Mouse (Mus musculus): Measurements from ENCODE around the gene Wnk2.

The Wnk2 gene

DNA sequence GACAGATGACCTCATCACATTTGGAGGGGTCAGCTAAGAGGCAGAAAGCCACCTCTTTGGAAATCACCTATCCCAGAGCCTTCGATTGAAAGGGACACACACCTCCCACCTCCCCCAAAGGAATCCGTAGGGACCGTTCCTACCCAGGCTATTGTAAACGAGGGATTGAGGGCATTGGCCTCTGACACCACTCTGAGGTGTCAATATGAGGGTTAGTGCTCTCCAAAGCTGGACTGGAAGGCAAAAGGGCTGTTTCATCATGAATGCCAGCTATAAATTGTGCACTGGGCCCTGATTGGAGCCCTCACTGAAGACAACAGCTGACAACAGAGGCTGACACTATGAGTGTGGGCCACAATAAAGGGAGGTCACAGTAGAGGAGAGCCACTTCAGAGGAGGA lies 34.5 kb downstream of the Wnk2 start:
- in situ Hi-C loops (cut with MboI; ENCODE audit: low pct_unique_long_range_greater_than_20kb in 1 of 2, low sequenced_read_pairs in 2 of 2, unreplicated experiment in 1 of 2): no loop called here

DNA sequence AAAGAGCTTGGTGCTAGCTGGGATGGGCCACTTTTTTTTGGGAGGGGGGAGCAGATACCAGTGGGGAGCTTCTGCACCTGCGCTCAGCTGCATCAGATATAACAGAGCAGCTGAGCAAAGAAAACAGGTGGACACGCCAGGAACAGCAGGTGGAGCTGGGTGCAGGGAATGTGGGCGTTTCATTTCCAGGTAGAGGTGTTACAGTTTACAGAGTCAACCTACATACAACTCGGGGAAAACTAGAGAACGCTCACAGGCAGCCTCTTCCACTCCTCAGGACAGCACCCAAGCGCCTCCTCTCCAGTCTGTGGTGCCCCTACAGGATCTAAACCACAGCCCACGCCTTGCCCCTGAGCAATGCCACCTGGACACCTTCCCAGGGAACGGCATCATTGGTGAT lies 35.2 kb downstream of the Wnk2 start:
- in situ Hi-C loops (cut with MboI; ENCODE audit: low pct_unique_long_range_greater_than_20kb in 1 of 2, low sequenced_read_pairs in 2 of 2, unreplicated experiment in 1 of 2): no loop called here

DNA sequence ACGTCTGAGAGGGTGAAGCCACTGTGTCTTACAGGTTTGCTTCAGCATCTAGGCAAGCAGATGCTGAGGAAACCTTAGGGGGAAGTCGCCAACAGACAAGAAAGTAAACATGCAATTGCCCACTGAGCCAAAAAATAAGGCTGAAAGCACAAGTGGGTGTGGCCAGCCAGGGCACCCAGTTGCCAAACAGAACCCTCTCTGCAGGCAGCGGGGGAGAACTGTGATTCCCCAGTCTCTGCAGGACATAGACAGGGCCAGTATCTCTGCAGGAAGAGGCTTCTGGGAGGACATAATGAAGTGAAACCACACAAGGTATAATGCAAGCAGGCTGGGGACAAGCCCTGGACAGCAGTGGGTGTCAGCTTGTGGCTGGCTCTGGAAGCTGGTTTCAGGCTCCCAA lies 38.1 kb downstream of the Wnk2 start:
- in situ Hi-C loops (cut with MboI; ENCODE audit: low pct_unique_long_range_greater_than_20kb in 1 of 2, low sequenced_read_pairs in 2 of 2, unreplicated experiment in 1 of 2): no loop called here

DNA sequence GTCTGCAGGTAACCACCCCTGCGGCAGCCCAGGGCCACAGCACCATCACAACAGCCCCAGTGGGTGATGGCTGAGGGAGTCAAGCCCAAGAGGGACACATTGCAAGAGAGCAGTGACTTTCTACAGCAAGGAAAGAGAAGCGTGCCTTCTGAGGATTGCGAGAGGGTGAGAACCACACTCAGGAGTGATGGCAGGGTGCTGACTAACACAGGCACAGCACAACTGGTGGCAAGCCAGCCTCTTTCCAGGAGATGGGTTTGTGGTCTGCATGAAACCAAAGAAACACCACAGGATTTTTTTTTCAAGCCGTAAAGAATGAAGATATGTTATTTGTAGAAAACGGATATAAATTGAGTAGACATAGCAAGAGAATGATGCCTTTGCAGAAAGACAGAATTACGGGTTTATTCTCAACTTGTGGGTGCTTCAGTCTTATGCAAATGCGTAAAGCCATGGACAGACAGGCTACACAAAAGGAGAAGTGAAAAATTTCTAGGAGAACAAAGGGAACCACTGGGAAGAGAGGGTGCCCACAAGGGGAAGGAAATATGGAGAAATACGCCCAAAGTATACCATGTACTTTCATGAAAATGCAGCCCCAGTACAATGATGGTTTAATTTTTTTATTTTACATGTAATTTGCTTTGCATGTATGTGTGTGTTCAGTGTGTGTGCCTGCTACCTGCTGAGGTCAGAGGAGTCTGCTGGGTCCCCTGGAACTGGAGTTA lies 39.5 kb downstream of the Wnk2 start:
- in situ Hi-C loops (cut with MboI; ENCODE audit: low pct_unique_long_range_greater_than_20kb in 1 of 2, low sequenced_read_pairs in 2 of 2, unreplicated experiment in 1 of 2): no loop called here

DNA sequence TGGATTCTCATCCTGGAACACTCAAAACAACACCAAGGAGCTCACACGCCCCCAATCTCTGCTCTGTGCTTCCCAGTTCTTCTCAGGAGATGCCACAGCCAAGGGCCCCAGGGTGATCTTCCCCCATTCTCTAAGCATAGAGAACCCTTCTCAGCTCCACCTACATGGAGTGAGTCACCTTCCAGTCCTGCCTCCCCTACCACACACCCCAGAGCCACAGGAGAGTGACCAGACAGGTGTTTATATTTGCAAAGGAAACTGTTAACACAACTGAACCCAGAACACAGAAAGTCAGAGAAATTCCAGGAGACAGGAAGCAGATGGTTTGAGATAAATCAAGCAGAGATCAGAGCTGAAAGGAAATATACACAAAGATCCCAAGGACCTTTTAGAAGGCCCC lies 43.9 kb downstream of the Wnk2 start:
- in situ Hi-C loops (cut with MboI; ENCODE audit: low pct_unique_long_range_greater_than_20kb in 1 of 2, low sequenced_read_pairs in 2 of 2, unreplicated experiment in 1 of 2): no loop called here

DNA sequence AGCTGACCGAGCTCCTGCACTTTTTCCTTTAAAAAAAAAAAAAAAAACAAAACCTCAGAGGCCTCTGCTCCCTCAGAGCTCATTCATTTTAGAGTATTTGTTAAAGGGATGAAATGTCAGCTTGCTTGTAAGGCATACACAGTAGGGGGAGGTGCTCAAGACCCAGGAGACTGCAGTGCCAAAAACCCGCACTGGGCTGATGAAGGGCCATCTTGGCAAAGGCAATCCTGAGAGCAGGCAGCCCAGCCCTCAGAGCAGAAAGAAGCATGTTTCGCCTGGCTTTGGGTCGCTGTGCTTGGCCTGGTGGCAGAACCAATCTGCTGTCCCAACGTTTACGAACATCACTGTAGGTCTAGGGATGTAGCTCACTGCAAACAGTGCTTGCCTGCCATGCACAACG lies 44.6 kb downstream of the Wnk2 start:
- in situ Hi-C loops (cut with MboI; ENCODE audit: low pct_unique_long_range_greater_than_20kb in 1 of 2, low sequenced_read_pairs in 2 of 2, unreplicated experiment in 1 of 2): no loop called here

DNA sequence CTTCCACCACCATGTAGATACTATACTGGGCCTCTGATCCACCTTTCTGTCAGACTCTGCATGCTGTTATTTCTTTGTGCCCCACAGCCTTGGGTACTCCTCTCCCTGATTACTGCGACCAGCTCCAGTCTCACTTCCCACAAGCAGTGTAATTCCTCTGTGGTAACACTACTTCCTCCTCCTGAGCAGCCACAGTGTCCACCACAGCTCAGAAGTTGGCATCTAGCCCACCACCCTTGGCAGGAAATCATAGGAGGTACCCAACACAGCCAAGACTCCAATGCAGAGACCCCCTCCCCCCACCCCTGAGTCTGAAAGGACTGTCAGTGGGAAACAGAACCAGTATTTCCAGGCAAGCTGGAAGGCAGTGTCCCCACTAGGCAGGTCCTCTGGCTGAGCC lies 47.4 kb downstream of the Wnk2 start:
- in situ Hi-C loops (cut with MboI; ENCODE audit: low pct_unique_long_range_greater_than_20kb in 1 of 2, low sequenced_read_pairs in 2 of 2, unreplicated experiment in 1 of 2): no loop called here

DNA sequence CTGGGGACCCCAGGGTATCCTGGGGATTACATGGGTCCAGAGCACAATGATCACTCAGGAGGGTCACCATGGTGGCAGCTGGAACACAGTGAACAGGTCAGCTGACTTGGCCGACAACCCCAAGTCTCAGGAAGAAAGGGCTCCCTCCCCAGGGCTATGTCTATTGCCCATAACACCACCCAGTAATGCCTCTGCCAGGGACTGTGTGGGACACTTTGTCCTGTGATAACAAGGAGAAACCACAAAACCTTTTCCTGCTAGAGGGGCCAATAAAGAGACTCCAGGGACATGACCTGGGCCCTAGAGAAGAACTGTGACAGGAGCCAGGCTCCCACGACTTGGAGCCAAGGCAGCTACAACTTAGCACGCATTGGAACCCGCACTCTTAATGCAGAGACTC lies 51.0 kb downstream of the Wnk2 start:
- in situ Hi-C loops (cut with MboI; ENCODE audit: low pct_unique_long_range_greater_than_20kb in 1 of 2, low sequenced_read_pairs in 2 of 2, unreplicated experiment in 1 of 2): no loop called here

DNA sequence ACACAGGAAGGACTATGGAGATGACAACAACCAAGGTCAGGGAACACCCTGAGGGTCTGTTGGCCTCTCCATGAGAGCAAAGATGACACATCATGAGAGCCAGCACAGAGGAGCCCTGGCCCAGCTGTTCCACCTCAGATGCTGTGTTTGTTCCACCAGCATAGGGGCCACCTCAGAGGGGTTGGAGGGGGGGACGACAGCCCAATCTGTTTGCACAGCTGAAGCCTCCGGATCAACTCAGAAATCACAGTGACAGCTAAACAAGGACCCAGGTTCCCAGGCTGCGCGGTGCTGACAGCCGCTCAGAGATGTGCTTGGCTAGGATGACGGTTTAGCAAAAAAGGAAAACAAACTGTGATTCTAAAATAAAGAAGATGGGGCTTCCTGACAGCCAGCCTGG lies 53.1 kb downstream of the Wnk2 start:
- in situ Hi-C loops (cut with MboI; ENCODE audit: low pct_unique_long_range_greater_than_20kb in 1 of 2, low sequenced_read_pairs in 2 of 2, unreplicated experiment in 1 of 2): no loop called here

DNA sequence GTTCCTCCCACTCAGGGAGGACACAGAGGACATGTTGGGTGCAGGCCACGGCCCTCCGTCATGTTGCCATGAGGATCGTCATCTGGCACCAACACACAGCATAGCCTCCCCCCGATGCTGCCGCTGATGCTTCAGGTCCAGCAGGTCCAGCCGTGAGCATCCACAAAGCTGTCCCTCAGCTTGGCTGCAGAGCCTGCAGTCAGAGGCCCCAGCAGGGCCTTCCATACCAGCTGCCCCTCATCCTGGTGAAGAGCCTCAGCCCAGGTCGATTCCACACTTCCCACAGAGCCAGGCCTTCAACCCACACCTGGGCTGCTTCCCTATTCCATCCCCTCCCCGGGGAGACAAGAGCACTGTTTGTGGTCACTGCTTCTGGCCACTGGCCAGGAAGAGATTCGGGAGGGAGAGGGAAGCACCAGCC lies 54.3 kb downstream of the Wnk2 start:
- in situ Hi-C loops (cut with MboI; ENCODE audit: low pct_unique_long_range_greater_than_20kb in 1 of 2, low sequenced_read_pairs in 2 of 2, unreplicated experiment in 1 of 2): no loop called here

DNA sequence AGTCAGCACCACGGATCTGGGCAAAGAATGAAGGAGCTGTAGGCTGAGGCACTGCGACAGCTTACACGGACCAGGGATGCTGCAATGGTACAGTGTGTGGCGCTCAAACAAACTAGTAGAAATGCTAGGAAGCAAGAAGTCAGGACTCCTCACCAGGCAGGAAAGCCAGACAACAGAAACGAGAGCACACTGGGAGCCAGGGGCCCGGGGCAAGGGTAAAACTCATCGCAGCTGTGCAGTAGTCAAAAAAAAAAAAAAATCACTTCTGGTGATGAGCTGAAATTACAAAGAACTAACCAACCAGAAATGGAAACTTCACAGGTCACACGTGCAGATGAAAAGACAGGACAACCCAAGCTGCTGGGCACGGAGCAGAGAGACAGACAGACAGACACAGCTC lies 55.2 kb downstream of the Wnk2 start:
- in situ Hi-C loops (cut with MboI; ENCODE audit: low pct_unique_long_range_greater_than_20kb in 1 of 2, low sequenced_read_pairs in 2 of 2, unreplicated experiment in 1 of 2): no loop called here

DNA sequence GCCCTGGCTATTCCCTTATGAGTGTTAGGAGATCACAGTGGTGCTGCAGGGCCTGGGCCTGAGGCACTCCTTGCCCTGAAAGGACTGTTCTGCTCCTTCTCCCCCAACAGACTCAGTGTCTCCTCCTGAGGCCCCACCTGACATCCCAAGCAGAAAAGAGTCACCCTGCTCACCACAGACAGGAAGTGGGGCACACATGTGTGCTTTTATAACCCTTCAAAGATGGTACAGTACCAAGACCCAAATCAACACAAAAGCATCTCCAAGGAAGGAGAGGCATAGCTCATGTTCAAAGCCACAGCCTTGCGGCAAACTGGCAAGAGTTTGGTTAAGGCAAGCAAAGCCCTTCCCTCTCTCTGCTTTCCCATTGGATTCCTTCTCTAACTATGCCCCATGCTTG lies 57.6 kb downstream of the Wnk2 start:
- in situ Hi-C loops (cut with MboI; ENCODE audit: low pct_unique_long_range_greater_than_20kb in 1 of 2, low sequenced_read_pairs in 2 of 2, unreplicated experiment in 1 of 2): no loop called here

DNA sequence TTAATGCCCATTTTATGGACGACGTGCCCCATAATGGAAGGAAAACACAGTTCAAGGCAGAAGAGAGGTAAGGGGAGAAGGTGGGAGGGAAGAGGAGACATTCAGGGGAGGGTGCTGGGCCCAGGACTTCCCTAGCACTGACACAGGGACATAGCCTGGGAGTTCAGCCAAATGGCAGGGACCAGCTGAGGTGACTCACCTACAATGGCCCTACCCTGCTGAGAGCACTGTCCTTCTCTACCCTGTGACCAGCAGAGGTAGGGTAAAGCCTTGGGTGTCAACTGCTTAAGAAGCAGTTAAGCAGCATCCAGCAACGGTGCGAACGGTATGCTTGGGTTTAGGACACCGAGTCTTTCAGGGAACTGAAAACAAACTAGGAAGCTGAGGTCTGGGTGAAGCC lies 58.9 kb downstream of the Wnk2 start:
- in situ Hi-C loops (cut with MboI; ENCODE audit: low pct_unique_long_range_greater_than_20kb in 1 of 2, low sequenced_read_pairs in 2 of 2, unreplicated experiment in 1 of 2): no loop called here

DNA sequence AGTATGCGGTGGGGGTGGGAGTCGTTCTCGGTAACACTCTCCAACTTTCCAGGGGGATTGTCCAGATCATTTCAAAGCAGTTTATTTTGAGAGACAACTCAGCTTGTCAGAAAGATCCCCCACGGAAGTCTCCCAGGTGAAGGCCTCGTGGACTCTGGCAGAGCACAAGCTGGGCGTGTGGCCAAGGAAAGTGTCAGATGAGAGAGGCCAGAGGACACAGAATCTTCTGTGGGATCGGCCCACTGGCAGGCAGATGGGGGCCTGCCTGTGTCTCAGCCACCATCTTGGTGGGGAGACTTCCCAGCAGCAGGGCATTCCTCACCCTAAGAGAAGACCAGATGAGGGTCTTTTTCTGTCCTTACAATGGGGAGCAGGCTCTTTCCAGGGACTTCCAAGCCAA lies 60.4 kb downstream of the Wnk2 start:
- in situ Hi-C loops (cut with MboI; ENCODE audit: low pct_unique_long_range_greater_than_20kb in 1 of 2, low sequenced_read_pairs in 2 of 2, unreplicated experiment in 1 of 2): no loop called here

DNA sequence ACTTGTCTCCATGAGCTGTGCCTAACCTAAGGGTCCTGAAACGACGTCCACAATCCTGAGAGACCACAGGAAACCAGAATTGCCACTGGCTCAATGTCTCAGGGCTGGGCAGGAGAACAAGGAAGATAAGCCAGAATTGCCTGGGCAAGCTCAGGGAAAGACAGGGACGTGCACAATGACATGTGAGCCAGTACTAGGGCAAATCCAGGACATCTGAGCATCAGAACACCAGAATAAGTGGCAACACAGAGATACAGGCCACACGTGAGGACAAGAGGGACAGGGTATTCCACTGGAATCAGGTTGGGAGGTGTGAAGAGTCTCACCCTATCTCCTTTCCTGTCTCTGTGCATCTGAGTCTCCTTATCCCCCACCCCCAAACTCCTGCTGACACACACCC lies 61.4 kb downstream of the Wnk2 start:
- in situ Hi-C loops (cut with MboI; ENCODE audit: low pct_unique_long_range_greater_than_20kb in 1 of 2, low sequenced_read_pairs in 2 of 2, unreplicated experiment in 1 of 2): no loop called here

DNA sequence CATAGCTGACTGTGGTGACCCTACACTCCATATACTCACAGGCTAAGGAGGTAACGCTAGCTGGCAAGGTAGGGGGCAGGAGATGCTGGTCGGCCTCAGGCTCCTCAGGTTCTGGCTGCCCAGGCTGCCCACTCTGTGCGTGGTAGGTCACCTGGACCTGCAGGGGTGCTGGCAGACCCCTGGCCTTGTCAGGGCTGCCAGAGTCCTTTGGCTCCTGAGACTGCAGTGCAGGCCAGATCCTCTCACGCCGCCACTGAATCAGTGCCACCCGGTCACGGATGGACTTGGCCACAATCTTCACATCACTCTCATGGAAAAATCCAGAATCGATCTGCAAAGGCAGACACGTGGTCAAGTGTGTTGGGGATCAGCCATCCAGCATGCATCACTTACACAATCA lies 62.6 kb downstream of the Wnk2 start:
- in situ Hi-C loops (cut with MboI; ENCODE audit: low pct_unique_long_range_greater_than_20kb in 1 of 2, low sequenced_read_pairs in 2 of 2, unreplicated experiment in 1 of 2): no loop called here

DNA sequence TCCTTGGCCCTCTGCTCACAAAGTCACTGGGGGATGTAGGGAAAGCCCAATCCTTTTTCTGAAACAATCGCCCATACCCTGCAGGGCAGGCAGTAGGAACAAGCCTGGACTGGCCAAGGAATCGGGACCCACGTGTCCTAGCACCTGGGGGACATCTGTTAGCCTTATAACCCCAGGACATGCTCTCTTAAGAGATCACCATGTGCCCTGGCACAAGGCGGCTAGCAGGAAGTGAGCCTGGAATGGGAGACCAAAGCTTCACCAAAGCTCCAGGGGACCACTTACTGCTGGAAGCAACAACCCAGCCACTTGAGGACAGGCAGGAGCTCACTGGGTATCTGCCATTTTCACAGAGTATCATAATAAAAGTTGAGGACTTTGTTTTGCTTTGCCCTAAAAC lies 63.0 kb downstream of the Wnk2 start:
- in situ Hi-C loops (cut with MboI; ENCODE audit: low pct_unique_long_range_greater_than_20kb in 1 of 2, low sequenced_read_pairs in 2 of 2, unreplicated experiment in 1 of 2): no loop called here

DNA sequence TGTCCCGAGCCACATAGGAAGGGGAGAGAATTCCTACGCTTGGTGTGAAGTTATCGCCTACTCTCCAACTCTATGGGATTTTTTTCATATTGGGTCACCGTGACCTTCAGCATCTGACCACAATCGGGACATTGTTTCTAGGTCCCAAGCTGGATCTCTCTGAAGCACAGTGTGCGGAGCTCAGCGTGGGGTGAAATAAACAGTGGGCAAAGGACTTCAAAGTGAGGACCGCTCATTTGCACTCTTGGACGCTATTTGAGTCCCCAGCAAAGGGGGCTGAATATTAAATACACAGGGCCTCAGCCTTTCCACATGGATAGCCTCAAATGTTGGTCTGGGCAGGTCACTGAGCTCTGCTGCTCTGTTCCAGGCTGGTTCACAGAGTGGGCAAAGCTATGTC lies 63.9 kb downstream of the Wnk2 start:
- in situ Hi-C loops (cut with MboI; ENCODE audit: low pct_unique_long_range_greater_than_20kb in 1 of 2, low sequenced_read_pairs in 2 of 2, unreplicated experiment in 1 of 2): no loop called here

DNA sequence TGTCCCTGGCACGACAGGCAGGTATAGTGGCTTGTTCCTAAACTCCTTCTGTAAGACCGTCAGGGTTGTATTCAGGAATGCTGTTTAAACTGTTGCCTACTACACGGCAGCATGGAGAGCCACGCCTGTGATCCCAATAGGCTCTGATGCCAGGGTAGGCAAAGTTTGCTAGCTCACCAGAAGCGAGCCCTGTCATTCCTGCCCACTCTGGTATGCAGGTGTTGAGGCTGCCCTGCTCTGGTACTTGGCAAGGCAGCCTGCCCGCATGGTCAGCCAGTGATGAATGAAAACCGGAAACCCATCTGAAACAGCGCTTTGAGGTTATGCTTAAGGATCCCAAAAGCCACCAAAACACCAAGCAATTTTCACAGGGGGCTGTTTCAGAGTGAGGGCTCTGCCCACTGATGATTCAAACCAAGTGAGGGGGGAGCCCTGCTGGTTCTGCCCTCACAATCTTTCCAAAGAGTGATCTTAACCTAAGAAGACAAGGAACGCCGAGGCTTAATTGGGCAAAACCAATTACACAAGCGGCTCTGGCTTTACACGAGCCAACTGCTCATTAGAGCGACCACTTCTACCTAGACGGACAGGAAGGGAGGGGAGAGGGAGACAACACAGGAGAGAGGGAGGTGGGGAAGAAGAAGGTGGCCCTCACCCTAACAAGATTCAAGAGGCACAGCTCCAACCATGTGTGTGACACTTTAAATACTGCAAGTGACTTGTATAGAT lies 65.5 kb downstream of the Wnk2 start:
- in situ Hi-C loops (cut with MboI; ENCODE audit: low pct_unique_long_range_greater_than_20kb in 1 of 2, low sequenced_read_pairs in 2 of 2, unreplicated experiment in 1 of 2): no loop called here

DNA sequence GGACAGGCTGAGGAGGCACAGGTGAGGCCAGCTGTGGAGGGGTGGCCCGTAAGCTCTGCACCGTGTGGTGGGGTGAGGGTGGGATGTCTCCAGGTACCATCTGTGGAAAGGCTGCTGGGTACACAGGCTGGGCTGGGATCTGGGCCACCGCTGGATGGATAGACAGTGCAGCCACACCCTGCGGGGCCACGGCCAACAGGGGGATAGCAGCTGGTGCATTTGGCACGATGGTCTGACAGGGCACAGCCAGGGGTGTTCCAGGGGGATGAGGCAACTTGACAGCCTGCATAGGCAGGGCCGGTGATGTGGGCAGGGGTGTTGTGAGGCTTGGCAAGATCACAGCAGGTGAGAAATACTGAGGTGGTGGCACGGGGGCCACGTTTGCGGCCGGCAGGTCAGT lies 71.6 kb downstream of the Wnk2 start:
- in situ Hi-C loops (cut with MboI; ENCODE audit: low pct_unique_long_range_greater_than_20kb in 1 of 2, low sequenced_read_pairs in 2 of 2, unreplicated experiment in 1 of 2): no loop called here

Measured in mouse embryonic stem cell (cell line).